Mouse (Mus musculus) left cerebral cortex, adult 9 months (tissue): ENCODE measurements around the gene 1700023F06Rik.
A peak's percentile ranks its signal among the peaks of the same experiment; 100 is the strongest.
"Not testable (repeated sequence)": the region's sequence is repeated elsewhere in the genome, so short reads cannot be mapped to it uniquely, and the experiment has no call there.

Experiments used
- DNase-seq, 2 experiments: peaks; one replicate each; pipeline ENCODE4 v3.0.0; 2022; ENCODE audit warnings: low spot score in 2 of 2

The 1700023F06Rik gene

DNA sequence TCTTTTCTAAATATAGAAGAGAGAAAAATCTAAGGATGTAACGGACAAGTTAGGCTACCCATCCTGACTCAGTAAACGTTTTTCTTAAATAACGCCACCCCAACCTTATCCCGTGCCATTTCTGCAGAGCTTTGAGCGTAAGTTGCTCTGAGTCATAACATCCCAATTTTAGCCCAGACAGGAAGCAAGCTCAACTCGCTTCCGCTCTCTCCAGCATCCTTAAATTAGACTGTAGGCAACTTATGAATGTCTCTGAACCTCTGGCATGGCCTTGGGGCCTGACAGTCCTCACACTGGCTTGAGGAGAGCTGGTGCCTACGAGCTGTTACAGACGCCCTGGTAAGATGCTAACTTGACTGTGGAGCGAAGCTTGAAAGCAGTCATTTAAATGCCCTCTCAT is 15.1 kb upstream of the 1700023F06Rik start:
- DNase-seq: peak in 1 of 2 experiments; percentile 64

DNA sequence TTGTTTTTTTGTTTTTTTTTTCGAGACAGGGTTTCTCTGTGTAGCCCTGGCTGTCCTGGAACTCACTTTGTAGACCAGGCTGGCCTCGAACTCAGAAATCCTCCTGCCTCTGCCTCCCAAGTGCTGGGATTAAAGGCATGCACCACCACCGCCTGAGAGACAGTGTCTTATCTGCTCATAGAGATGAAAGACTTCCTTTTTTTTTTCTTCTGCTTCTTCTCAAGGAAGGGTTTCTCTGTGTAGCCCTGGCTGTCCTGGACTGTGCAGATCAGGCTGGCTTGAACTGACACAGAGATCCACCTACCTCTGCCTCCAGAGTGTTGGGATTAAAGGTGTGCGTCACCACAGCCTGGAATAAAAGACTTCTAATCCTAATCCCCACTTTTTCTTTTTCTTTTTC is 14.4 kb upstream of the 1700023F06Rik start:
- not testable (repeated sequence) for DNase-seq

DNA sequence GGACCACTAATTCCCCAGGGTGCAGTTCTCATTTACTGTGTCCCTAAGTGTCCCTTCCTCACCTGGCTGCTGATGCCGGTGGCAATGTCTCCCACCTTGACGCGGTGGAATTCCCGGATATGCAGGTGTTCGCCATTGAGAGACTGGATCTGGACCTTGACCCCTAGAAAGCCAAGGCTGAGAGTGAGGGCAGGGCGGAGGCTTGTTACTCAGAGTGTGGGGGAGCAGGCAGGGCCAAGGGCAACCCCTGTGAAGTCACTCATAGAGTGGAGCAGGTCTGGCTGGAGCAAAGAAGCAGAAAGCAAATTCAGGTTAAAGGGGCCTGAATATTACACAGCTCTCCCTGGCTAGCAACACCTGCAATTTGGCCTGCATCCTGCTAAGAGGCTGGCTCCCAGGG is 13.1 kb upstream of the 1700023F06Rik start:
- DNase-seq: no peak

DNA sequence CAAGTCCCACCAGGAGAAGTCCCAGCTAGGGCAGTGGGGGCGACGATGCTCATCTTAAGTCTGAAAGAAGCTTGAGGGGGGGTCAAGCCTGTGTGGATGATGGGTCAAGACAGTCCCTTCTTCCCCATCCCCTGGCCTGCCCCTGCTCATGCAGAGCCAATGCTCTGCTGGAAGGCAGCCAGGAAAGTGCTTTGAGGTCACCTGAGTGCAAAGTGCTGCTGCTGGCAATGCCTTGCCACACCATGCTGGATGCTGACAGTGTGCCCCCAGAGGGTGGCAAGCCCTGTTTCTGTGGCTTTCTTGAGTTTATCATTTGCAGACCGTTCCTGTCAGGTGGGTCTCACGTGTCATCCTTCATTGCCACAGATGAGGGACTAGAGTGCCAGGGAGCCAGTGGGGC is 11.6 kb upstream of the 1700023F06Rik start:
- no peak for DNase-seq

DNA sequence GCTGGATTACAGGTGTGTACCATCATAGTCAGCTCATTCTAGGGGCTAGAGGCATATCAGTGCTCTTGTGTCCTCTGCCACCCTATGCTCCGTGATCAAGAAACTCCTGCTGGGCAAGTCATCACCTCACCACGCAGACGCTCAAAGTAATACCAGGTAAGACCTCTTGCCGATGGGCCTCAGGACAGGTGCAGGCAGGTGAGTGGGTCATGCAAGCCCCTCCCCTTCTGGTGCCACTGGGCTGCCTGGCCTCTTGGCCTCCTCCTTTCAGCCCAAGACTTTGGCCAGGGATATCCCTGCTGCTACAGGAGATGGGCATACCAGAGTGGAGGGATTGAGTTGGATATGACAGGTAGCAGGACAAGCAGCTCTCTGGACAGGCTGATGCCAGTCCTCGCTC is 10.9 kb upstream of the 1700023F06Rik start:
- DNase-seq: no peak

DNA sequence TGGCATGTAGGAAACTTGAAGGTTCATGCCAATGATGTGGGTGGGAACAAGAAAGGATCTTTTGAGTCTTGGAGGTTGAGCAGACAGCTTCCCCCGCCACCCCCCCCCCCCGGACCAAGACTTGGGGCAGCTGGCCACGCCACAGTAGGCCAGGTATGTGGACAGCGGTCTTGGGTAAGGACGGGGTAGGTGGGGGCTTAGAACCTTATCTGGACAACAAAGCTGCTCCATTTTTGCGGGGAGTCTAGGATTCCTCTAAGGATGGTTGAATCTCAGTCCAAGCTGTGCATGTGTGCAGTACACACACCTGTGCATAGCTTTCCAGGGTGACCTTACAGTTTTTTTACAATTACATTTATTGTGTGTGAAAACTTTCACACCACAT is 10.2 kb upstream of the 1700023F06Rik start:
- no peak for DNase-seq

DNA sequence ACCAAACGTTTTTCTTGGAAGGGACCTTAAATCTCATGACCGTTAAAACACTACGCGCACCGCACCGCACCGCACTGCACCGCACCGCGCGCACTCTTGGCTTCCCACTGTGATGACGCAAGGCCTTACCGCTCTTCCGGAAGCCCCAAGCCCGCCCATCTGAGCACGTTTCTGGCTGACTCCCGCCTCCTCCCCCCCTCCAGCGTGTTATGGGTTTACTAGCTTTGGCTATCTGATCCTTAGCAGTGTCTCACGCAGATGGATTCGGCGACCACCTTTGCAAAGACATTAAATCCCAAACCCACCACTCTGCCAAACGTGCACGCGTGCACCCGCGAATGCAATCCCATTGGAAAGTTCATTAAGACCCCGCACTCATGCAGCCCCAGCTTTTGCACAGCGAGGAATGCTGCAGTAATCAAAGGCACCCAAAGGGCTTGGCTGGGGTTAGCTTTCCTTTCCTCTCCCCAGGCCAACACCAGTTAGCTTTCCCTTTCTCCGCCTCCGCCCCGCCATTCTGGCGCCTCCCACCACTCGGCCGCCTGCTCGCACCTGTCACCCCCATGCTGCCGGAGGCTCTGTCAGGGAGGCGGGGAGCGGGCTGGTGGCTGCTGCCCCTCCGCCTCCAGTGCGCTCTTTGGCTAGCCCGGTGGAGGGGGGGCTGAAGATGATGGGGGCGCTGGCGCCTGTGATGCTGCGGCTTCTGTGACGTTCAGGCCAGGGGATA is 9.6 kb upstream of the 1700023F06Rik start, which contains the start of gene Spata32:
TSS of gene Spata32 (minus strand) at position 643 of the 727 bp plus-strand sequence.
- peak in 1 of 2 experiments; percentile 65 for DNase-seq

DNA sequence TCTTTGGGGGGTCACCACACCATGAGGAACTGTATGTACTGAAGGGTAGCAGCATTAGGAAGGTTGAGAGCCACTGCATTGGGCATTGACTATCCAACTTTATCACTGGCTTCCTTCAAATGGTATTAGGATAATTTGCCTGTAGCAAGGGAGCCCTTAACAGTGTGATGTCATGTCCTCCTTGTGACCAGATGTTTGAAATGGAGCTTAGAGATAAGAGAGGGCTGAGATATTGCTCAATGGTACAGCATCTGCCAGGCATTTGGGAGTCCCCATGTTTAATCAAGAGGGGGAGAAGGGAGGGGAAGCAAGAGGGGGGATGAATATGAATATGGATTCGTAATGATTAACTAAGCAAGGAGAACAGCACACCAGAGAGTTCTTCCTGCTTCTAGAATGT is 7.0 kb upstream of the 1700023F06Rik start:
- DNase-seq: no peak

DNA sequence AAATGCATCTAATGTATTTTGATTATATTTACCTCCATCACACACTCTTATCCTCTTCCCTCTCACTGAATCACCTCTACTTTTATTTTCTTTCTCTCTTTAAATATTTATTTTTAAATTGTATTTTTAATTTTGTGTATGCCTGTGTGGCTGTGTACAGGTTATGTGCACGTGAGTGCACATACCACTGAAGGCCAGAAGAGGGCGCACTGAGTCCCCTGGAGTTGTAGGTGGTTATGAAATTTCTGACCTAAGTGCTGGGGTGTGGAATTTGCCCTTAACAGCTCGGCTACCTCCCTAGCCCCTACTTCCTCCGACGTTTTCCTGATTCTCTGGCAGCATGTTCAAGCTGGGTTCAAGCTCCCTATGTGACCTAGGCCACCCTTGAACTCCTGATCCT is 5.4 kb upstream of the 1700023F06Rik start:
- no peak for DNase-seq

DNA sequence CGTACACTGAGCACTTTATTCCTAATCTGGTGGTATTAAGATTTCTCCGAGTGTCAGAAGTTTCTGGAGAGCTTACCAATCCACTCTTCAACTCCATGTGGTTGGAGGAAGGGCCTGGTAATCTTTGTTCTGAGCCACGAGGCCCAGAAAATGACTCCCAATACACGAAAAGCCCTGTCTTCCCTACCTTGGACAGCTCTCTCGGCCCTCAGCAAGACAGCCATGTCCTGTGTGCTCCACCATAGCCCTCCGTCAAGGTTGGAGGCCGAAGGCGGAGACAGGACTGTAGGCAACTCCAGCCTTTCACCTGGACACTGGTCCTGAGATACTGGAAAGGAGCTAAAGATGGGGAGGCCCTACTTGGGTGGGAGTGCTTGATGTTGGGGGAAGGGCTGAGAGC is 1.9 kb upstream of the 1700023F06Rik start:
- DNase-seq: no peak

DNA sequence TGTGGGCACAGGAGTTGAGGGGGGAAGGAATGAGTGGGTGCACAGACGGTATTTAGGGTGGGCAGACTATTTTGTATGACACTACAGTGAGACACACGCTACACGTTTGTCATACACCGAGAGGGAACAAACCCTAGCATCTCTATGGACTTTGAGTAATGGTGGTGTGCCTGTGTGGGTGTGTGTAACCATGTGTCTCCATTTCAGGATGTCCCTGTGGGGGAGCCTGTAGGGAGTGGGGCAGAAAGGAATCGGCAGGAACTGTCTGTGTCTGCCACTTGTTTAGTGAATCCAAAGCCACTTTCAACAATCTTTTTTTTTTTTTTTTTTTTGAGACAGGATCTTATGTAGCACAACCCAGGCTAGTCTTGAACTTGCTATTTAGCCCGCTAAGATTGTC is 2.2 kb downstream of the 1700023F06Rik start:
- DNase-seq: no peak

DNA sequence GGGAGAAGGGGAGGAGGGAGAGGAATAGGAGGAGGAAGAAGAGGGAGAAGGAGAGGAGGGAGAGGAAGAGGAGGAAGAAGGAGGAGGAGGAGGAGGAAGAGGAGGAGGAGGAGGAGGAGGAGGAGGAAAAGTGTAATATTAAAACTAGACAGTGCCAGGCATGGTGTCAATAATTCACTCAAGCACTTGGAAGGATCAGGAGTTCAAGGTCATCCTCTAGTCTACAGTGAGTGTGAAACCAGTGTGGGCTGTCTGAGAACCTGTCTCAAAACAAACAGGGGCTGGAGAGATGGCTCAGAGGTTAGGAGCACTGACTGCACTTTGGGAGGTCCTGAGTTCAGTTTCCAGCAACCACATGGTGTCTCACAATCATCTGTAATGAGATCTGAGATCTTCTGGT is 6.0 kb downstream of the 1700023F06Rik start:
- no peak for DNase-seq

DNA sequence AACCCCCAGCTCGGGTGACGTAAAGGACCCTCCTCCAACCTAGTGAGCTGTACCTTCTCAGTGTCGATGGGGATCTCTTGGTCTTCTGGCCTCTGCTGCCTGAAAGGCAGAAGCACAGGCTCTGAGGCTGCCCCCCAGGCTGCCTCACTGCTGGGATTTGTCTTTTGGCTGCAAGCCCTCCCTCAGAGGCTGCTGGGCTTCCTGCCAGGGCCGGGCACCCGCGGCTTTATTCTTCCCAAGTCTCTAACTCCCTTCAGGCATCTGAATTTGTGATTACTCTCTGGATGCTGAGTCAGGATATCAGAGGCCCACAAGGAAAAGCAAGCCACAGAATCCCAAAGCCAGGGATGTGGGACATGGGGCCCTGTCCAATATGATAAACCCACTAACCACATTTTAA is 6.7 kb downstream of the 1700023F06Rik start:
- DNase-seq: peak in 1 of 2 experiments; percentile 86

DNA sequence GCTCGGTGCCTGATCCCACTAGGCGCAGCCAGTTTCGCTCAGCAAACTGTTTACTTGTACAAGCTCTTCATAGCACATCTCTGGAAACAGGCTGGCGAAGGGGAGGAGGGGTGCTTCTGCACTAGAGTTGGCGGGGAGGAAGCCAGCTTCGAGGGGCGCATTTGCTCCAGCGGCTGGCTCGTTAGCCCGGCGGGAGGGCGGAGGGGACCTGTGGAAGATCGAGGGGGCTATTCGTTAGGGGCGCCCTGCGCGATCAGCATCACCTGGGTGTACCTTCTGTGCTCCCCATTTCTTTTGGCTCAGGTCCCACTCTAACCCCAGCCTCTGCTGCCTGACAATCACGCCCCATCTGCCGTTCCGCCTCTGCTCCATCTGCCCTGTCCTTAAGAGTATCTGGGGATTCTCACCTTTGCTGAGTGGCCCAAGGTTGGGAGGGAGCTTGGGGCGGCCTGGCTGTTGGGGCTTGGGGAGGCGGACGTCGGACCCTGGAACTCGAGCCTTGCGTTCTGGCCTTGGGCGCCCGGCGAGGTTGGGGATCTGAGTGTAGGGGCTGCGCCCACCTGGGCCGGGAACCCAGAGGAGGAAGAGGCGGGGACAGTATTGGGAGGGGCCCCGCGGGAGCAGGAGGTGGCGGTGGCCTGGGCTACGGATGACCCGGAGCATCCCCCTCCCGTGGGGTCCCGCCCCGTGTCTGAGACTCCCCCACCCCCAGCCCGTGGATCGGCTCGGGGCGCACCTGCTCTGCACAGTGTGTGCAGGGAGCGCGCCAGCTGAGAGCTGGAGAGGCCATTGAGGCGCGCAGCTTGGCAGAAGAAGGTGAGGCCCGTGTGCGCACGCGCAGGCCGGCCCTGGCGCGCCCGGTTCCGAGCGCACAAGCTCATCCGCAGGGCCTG is 9.2 kb downstream of the 1700023F06Rik start:
- peak in 1 of 2 experiments; percentile 92 for DNase-seq

DNA sequence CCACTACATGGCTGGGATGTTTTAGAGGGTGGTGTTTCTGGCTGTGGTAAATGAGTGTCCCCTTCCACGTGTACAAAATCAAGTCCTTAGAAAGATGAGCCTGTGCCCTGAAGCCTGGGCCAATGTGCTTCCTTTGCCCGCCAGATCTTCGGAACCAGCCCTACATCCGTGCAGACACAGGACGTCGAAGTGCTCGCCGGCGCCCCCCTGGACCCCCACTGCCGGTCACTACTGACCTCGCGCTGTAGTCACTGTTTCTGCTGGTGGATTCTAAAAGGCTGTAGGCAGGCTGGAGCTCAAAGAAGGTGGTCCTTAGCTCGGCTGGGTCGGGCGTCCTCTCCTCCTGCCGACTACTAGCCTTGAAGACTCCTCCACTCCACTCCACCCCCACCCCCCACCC is 10.0 kb downstream of the 1700023F06Rik start:
- no peak for DNase-seq

DNA sequence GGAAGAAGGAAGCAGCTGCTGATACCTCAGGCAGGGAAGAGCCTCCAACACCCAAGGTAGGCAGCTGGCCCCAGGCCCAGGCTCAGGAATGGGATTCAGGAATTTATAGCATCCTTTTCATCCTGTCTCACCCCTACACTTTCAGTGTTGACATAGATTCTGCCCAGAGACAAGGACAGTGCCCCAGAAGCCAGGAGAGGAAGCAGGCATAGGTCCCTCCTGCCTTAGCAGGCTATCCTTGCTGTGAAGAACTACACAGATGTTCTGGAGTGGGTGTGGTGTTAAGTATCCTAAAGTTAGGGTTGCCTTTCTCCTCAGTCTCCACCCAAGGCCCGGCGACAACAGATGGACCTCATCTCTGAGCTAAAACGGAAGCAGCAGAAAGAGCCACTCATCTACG is 11.0 kb downstream of the 1700023F06Rik start:
- peak in 1 of 2 experiments; percentile 76 for DNase-seq

DNA sequence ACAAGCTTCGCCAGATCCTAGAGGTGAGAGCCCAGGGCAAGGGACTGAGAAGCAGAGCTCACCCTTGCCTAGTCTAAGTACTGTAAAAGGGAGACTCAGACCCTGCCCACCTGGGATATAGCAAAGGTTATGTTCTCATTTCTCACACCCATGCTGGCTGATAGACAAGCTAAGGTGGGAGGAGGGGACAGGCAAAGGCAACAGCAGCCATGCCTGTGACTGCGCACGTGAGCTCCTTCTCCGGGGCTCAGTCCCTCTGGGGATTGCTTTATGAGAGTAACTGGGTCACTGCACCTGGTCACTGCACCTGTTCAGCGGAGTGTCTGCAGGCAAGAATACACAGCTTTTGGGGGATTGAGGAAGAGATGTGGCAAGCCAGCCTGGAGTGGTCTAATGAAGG is 12.7 kb downstream of the 1700023F06Rik start:
- no peak for DNase-seq

DNA sequence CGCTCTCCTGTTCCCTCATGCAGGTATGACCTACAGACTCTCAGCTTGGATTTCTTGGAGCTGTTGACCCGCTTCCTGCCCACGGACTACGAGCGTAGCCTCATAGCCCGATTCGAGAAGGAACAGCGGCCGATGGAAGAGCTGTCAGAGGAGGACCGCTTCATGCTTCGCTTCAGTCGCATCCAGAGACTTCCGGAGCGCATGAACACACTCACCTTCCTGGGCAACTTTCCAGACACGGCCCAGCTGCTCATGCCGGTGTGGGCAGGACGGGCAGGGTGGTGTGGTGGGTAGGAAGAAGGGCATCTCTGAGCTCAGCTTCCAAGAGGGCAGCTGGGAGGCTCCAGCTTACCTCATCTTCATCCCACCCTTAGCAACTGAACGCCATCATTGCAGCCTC is 13.1 kb downstream of the 1700023F06Rik start:
- no peak for DNase-seq

DNA sequence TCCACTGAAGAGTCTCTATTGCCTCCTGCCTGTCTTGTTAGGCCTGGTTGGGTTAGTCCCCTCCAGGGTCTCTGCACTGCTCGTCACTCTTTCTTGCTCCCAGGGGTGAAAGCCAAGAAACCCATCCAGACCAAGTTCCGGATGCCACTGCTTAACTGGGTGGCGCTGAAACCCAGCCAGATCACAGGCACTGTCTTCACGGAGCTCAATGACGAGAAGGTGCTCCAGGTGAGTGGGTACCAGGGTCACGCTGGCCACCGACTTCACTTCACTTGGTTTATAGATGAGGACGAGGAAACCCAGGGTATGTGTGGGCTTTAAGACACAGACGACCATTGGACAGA is 14.6 kb downstream of the 1700023F06Rik start:
- no peak for DNase-seq

DNA sequence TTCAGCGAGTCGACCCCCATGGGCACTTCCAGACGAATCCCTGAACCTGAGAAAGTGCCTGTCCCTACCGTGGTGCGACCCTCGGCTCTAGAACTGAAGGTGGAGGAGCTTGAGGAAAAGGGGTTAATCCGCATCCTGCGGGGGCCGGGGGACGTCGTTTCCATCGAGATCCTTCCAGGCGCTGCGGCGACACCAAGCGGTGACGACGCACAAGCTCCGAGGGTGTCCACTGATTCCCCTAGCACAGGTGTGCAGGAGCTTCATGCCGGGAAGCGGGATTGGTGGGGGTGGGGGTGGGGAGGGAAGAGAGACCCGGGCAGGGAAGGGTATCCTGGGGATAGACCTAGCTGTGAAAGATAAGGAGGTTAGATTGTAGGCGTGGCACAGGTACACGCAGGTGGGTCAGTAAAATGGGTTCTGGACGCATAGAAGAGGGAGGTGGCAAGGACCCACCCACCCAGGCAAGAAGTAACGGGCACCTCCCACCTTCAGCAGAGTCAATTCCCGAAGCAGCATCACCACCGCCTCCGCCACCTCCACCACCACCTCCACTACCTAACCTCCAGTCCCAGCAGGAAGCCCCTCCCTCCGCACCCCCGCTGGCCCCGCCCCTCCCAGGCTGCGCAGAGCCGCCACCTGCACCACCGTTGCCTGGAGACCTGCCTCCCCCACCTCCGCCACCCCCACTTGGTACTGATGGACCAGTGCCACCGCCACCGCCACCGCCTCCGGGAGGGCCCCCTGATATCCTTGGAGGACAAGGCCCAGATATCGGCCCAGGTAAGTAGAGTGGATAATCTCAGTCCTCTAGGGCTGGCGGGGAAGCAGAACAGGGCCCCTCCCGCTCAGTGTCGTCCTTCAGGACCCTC is 15.2 kb downstream of the 1700023F06Rik start:
- DNase-seq: peak in 1 of 2 experiments; percentile 80

DNA sequence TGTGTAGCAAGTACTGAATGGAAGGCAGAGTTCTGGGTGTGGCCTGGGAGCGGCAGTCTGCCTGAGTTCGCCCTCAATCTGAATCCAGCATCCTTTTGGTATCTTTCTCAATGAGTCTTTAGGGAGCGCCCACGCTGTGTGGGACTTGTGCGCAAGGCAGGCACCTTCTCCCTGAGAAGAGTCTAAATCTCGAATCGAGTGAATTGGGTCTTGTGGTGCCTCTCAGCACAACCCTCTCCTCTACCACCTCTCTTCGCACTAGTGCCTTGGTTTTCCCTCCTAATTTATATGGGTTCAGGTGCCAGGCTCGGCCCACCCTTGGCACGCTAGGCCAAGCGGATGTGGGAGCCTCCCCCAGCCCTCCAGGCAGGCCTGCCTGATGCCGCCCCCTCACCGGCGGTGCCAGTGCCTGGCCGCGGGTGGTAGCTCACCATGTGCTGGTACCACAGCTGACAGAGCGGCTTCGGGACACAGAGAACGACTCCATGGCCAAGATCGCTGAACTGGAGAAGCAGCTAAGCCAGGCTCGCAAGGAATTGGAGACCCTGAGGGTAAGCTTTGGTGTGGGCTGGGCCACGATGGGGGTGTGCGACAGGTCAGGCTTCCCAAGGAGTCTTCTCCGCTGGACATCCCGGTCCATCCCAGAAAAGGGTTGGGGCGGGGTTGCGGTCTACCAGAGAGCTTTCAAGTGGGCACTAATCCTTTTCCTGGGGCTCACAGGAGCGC is 16.0 kb downstream of the 1700023F06Rik start:
- DNase-seq: peak in 1 of 2 experiments; percentile 83
